Mouse (Mus musculus) erythroblast, embryonic 14.5 days (primary cell): Measurements from ENCODE around the gene Gm9944. TPM values are rescaled to one million over a fixed set of nuclear protein-coding genes. Genes with fewer than 3 reads are reported as not detected.

ENCODE experiments used
- H3K27me3 ChIP-seq: 2 replicates; pipeline ENCODE4 v1.6.1; 2012; ENCODE audit warnings: inconsistent platforms; ENCODE audit not compliant: control insufficient read depth
- H3K36me3 ChIP-seq: 2 replicates; pipeline ENCODE4 v1.6.1; 2012; ENCODE audit warnings: mild to moderate bottlenecking, inconsistent platforms; ENCODE audit not compliant: control insufficient read depth
- H3K4me1 ChIP-seq: 2 replicates; pipeline ENCODE4 v1.6.1; 2012; ENCODE audit warnings: inconsistent platforms; ENCODE audit not compliant: control insufficient read depth
- H3K4me3 ChIP-seq: replicated peaks from 2 replicates; pipeline ENCODE3; 2012; ENCODE audit warnings: moderate library complexity, mild to moderate bottlenecking, inconsistent platforms
- H3K9me3 ChIP-seq: 2 replicates; pipeline ENCODE4 v1.6.1; 2012; ENCODE audit warnings: low read length, inconsistent platforms, mixed read lengths; ENCODE audit not compliant: control insufficient read depth
- GATA1 ChIP-seq: IDR thresholded peaks from 2 replicates; pipeline ENCODE4 v1.6.1; 2012; ENCODE audit warnings: low read length, inconsistent platforms, mixed read lengths
- TAL1 ChIP-seq: IDR thresholded peaks from 3 replicates; pipeline ENCODE4 v1.6.1; 2012; ENCODE audit warnings: low read length, inconsistent platforms, mixed read lengths
- polyA plus RNA-seq: library from polyadenylated mRNA; stranded (reverse); fragments of >175 nt; gene quantifications from 2 replicates; pipeline ENCODE4 v1.2.3, GENCODE M21; 2012

Gene Gm9944
- polyA plus RNA-seq, 1 experiment, result not detected

GRCm38 (mm10) chr4:144430723-144431122 lies 22.4 kb downstream of the Gm9944 start:
- no peaks in the 10 kb centered on the region for H3K27me3 ChIP-seq
- H3K9me3 ChIP-seq, result no peaks in the 10 kb centered on the region
- H3K4me1 ChIP-seq, result no peaks in the 10 kb centered on the region
- H3K36me3 ChIP-seq, result no peaks in the 10 kb centered on the region
- TF ChIP-seq TAL1, result no peak
- no peak for TF ChIP-seq GATA1
- H3K4me3 ChIP-seq, result no peak overlapping the region

GRCm38 (mm10) chr4:144428868-144429267 lies 24.2 kb downstream of the Gm9944 start:
- no peaks in the 10 kb centered on the region for H3K9me3 ChIP-seq
- TF ChIP-seq GATA1, result no peak
- TF ChIP-seq TAL1, result no peak
- no peaks in the 10 kb centered on the region for H3K36me3 ChIP-seq
- no peak overlapping the region for H3K4me3 ChIP-seq
- no peaks in the 10 kb centered on the region for H3K4me1 ChIP-seq
- H3K27me3 ChIP-seq, result no peaks in the 10 kb centered on the region

GRCm38 (mm10) chr4:144424590-144424989 lies 28.5 kb downstream of the Gm9944 start:
- H3K4me3 ChIP-seq, result no peak overlapping the region
- H3K9me3 ChIP-seq, result no peaks in the 10 kb centered on the region
- no peaks in the 10 kb centered on the region for H3K4me1 ChIP-seq
- no peak for TF ChIP-seq TAL1
- TF ChIP-seq GATA1, result no peak
- H3K36me3 ChIP-seq, result no peaks in the 10 kb centered on the region
- H3K27me3 ChIP-seq, result no peaks in the 10 kb centered on the region

GRCm38 (mm10) chr4:144420644-144421043 lies 32.5 kb downstream of the Gm9944 start:
- H3K9me3 ChIP-seq, result no peaks in the 10 kb centered on the region
- H3K4me1 ChIP-seq, result no peaks in the 10 kb centered on the region
- H3K4me3 ChIP-seq, result no peak overlapping the region
- no peaks in the 10 kb centered on the region for H3K27me3 ChIP-seq
- TF ChIP-seq TAL1, result no peak
- no peak for TF ChIP-seq GATA1
- no peaks in the 10 kb centered on the region for H3K36me3 ChIP-seq

GRCm38 (mm10) chr4:144408290-144408689 lies 44.8 kb downstream of the Gm9944 start, which contains the start of gene Pramef12:
TSS of gene Pramef12 (minus strand) at chr4:144408464.
- Histone ChIP-seq H3K4me1 (no peaks in the 10 kb centered on the region), H3K4me3 (no peak within 1 kb of the TSS), H3K36me3 (no peaks in the 10 kb centered on the region), H3K9me3 (no peaks in the 10 kb centered on the region), H3K27me3 (no peaks in the 10 kb centered on the region)
- no peak for TF ChIP-seq TAL1
- no peak for TF ChIP-seq GATA1

- Histone ChIP-seq H3K9me3 (no peaks in the 10 kb centered on the region), H3K4me3 (no peak overlapping the region), H3K4me1 (no peaks in the 10 kb centered on the region), H3K27me3 (no peaks in the 10 kb centered on the region), H3K36me3 (no peaks in the 10 kb centered on the region)
- no peak for TF ChIP-seq TAL1
- TF ChIP-seq GATA1, result no peak
Observed at GRCm38 (mm10) chr4:144406261-144406660, 46.9 kb downstream of the Gm9944 start.

- TF ChIP-seq TAL1 (no peak), GATA1 (no peak)
- H3K4me3 ChIP-seq, result no peak overlapping the region
- no peaks in the 10 kb centered on the region for H3K27me3 ChIP-seq
Observed at GRCm38 (mm10) chr4:144404456-144405086, 48.5 kb downstream of the Gm9944 start.

More at GRCm38 (mm10) chr4:144404456-144405086, 48.5 kb downstream of the Gm9944 start:
- H3K36me3 ChIP-seq, result no peaks in the 10 kb centered on the region
- H3K4me1 ChIP-seq, result no peaks in the 10 kb centered on the region
- no peaks in the 10 kb centered on the region for H3K9me3 ChIP-seq

Other genes starting within 250 kb of the Gm9944 start
- not detected in 2 replicates for gene C87977, start 240.0 kb downstream of the Gm9944 start, polyA plus RNA-seq
- not detected in 2 replicates for gene Pramel5, start 172.8 kb downstream of the Gm9944 start, polyA plus RNA-seq
- gene Gm13128, start 123.1 kb downstream of the Gm9944 start, polyA plus RNA-seq, result not detected in 2 replicates
- gene Gm13119, start 95.4 kb downstream of the Gm9944 start, polyA plus RNA-seq, result not detected in 2 replicates
- gene Pramef20, start 75.4 kb downstream of the Gm9944 start, polyA plus RNA-seq, result not detected in 2 replicates
- gene Pramef12, start 44.9 kb downstream of the Gm9944 start, polyA plus RNA-seq, result not detected in 2 replicates
- gene 1700012P22Rik, start 14.5 kb downstream of the Gm9944 start, polyA plus RNA-seq, result not detected in 2 replicates
- gene Aadacl3, start 10.4 kb upstream of the Gm9944 start, polyA plus RNA-seq, result not detected in 2 replicates
- not detected in 2 replicates for gene 9430007A20Rik, start 66.5 kb upstream of the Gm9944 start, polyA plus RNA-seq
- not detected in 2 replicates for gene Gm13124, start 111.8 kb upstream of the Gm9944 start, polyA plus RNA-seq
- gene Aadacl4, start 160.4 kb upstream of the Gm9944 start, polyA plus RNA-seq, result not detected in 2 replicates
- not detected in 2 replicates for gene Gm436, start 233.1 kb upstream of the Gm9944 start, polyA plus RNA-seq